Mouse (Mus musculus) testis, adult 2 months (tissue): ENCODE data around the gene Lmod2. TPM values are rescaled to one million over a fixed set of nuclear protein-coding genes. Genes with fewer than 3 reads are reported as not detected.

Source experiments
- H3K27ac ChIP-seq: fragments of 200-500 bp; 2 replicates; pipeline ENCODE4 v1.5.1; 2012; ENCODE audit warnings: low read depth, low read length; ENCODE audit not compliant: control insufficient read depth, insufficient read depth
- H3K27me3 ChIP-seq: fragments of 200-500 bp; 2 replicates; pipeline ENCODE4 v1.6.1; 2012; ENCODE audit warnings: mild to moderate bottlenecking, low read length, moderate library complexity; ENCODE audit not compliant: control insufficient read depth, insufficient read depth
- H3K36me3 ChIP-seq: fragments of 200-500 bp; 2 replicates; pipeline ENCODE4 v1.6.1; 2012; ENCODE audit warnings: mild to moderate bottlenecking, low read length; ENCODE audit not compliant: control insufficient read depth, insufficient read depth
- H3K4me1 ChIP-seq: fragments of 200-500 bp; 2 replicates; pipeline ENCODE4 v1.6.1; 2012; ENCODE audit warnings: low read length; ENCODE audit not compliant: control insufficient read depth, insufficient read depth
- H3K4me3 ChIP-seq: fragments of 200-500 bp; 2 replicates; pipeline ENCODE4 v1.5.1; 2012; ENCODE audit warnings: low read depth, mild to moderate bottlenecking, low read length, moderate library complexity, mixed read lengths; ENCODE audit not compliant: control insufficient read depth
- CTCF ChIP-seq: fragments of 200-500 bp; IDR thresholded peaks from 2 replicates; pipeline ENCODE4 v1.5.1; 2012; ENCODE audit warnings: low read depth, mild to moderate bottlenecking, inconsistent platforms, low read length, moderate library complexity; ENCODE audit not compliant: control insufficient read depth, insufficient read depth, insufficient replicate concordance
- POLR2A ChIP-seq: fragments of 200-500 bp; IDR thresholded peaks from 2 replicates; pipeline ENCODE4 v1.6.1; 2012; ENCODE audit warnings: low read depth, mild to moderate bottlenecking, inconsistent platforms, low read length, moderate library complexity; ENCODE audit not compliant: control insufficient read depth
- polyA plus RNA-seq: library from polyadenylated mRNA; depleted of rRNA; stranded (reverse); fragments of >200 nt; gene quantifications from 2 replicates; pipeline ENCODE4 v1.2.3, GENCODE M21; 2012

The Lmod2 gene
- polyA plus RNA-seq, 1 experiment: not detected

GRCm38 (mm10) chr6:24568963-24569362 lies 28.6 kb upstream of the Lmod2 start:
- no peak overlapping the region for H3K27ac ChIP-seq
- no peak for TF ChIP-seq CTCF
- H3K36me3 ChIP-seq: no peaks in the 10 kb centered on the region
- peaks cover 2% of the 10 kb centered on the region; the same call in 1 of the 2 replicates for H3K4me1 ChIP-seq
- H3K4me3 ChIP-seq: no peak overlapping the region
- H3K27me3 ChIP-seq: no peaks in the 10 kb centered on the region

- Histone ChIP-seq H3K4me3 (no peak overlapping the region), H3K27ac (no peak overlapping the region), H3K4me1 (peaks cover 2% of the 10 kb centered on the region; the same call in 1 of the 2 replicates), H3K27me3 (no peaks in the 10 kb centered on the region), H3K36me3 (no peaks in the 10 kb centered on the region)
- TF ChIP-seq CTCF (no peak), POLR2A (no peak)
These were observed 27.9 kb upstream of the Lmod2 start for GRCm38 (mm10) chr6:24569711-24570110.

- Histone ChIP-seq H3K27ac (no peak overlapping the region), H3K4me3 (no peak overlapping the region), H3K27me3 (no peaks in the 10 kb centered on the region), H3K36me3 (no peaks in the 10 kb centered on the region), H3K4me1 (peaks cover 2% of the 10 kb centered on the region; the same call in 1 of the 2 replicates)
- TF ChIP-seq CTCF (no peak), POLR2A (no peak)
These were observed 27.3 kb upstream of the Lmod2 start for GRCm38 (mm10) chr6:24570278-24570677.

- no peak for TF ChIP-seq CTCF
- TF ChIP-seq POLR2A: no peak
- Histone ChIP-seq H3K27ac (no peak overlapping the region), H3K36me3 (no peaks in the 10 kb centered on the region), H3K27me3 (no peaks in the 10 kb centered on the region), H3K4me1 (peaks cover 2% of the 10 kb centered on the region; the same call in 1 of the 2 replicates), H3K4me3 (no peak overlapping the region)
These were observed 26.4 kb upstream of the Lmod2 start for GRCm38 (mm10) chr6:24571126-24571525.

- Histone ChIP-seq H3K27me3 (no peaks in the 10 kb centered on the region), H3K4me1 (peaks cover 2% of the 10 kb centered on the region; the same call in 1 of the 2 replicates), H3K4me3 (no peak overlapping the region), H3K36me3 (no peaks in the 10 kb centered on the region), H3K27ac (no peak overlapping the region)
- TF ChIP-seq CTCF: no peak
- TF ChIP-seq POLR2A: no peak
These were observed 25.1 kb upstream of the Lmod2 start for GRCm38 (mm10) chr6:24572431-24572830.

- TF ChIP-seq CTCF (no peak), POLR2A (no peak)
- H3K27me3 ChIP-seq: no peaks in the 10 kb centered on the region
- no peak overlapping the region for H3K4me3 ChIP-seq
- H3K27ac ChIP-seq: no peak overlapping the region
- no peaks in the 10 kb centered on the region for H3K36me3 ChIP-seq
- peaks cover 2% of the 10 kb centered on the region; the same call in 1 of the 2 replicates for H3K4me1 ChIP-seq
These were observed 24.2 kb upstream of the Lmod2 start for GRCm38 (mm10) chr6:24573319-24573718.

- Histone ChIP-seq H3K4me3 (no peak overlapping the region), H3K27me3 (no peaks in the 10 kb centered on the region), H3K36me3 (no peaks in the 10 kb centered on the region), H3K4me1 (no peaks in the 10 kb centered on the region), H3K27ac (no peak overlapping the region)
- TF ChIP-seq CTCF (no peak), POLR2A (no peak)
These were observed 14.1 kb upstream of the Lmod2 start for GRCm38 (mm10) chr6:24583456-24583855.
